Mouse (Mus musculus) gastrocnemius, adult 8-10 months (tissue): ENCODE results near the gene Zbtb40. TPM values are rescaled to one million over a fixed set of nuclear protein-coding genes. Genes with fewer than 3 reads are reported as not detected.

Experiments used
- DNase-seq, 2 experiments: peaks; one replicate each; pipeline ENCODE4 v3.0.0; 2022; ENCODE audit warnings: low spot score in 2 of 2
- total RNA-seq, 4 experiments: library from RNA; stranded (reverse); gene quantifications; 2 replicates each; pipeline ENCODE4 v1.2.4; 2022

Zbtb40 gene
- total RNA-seq: 10 to 100 TPM in 1 of 4 experiments, 1 to 10 TPM in 3; 6.7 to 10.3 (median 8.5) TPM

DNA sequence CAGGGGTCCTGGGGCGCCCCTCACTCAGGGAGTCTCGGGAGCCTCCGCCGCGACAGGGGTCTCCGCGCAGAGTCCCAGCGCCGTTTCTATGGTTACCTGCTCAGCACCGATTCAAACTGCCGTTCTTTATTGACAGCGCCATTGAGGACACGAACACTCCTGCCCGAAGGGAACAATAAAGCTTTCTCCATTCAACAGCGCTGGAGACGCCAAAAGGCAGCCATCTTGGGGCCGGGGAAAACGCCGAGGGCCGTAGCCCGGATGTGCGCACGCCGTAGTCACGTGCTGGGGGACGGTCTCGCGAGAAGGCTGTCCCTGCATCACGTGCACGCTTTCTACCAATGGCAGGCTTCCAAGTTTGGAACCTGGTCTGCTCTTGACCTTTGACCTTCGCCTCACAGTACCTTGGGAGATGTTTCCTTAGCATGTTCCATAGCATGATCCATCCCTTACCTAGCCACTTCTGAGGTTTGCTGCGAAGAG lies at the start of gene Zbtb40:
Gene Zbtb40, minus strand, starts transcription at position 252 of the 483 bp plus-strand sequence.
- peak; percentile 85 to 92 for DNase-seq

DNA sequence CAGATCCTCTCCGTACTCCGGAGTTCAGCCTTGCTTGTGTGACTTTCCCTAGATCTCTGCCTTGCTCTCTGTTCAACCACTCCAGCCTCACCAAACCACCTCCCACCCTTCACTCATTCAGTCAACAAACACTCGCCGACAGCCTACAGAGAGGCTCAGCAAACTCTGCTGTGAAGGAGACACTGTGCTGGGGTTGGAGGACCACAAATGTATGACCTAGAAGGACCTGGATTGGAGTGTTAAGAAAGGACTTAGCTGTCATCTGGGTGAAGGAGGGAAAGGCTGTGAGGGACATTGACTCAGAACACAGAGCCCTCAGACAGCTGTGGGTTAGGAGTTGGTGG lies 49.4 kb upstream of the Zbtb40 start:
- no peak for DNase-seq

DNA sequence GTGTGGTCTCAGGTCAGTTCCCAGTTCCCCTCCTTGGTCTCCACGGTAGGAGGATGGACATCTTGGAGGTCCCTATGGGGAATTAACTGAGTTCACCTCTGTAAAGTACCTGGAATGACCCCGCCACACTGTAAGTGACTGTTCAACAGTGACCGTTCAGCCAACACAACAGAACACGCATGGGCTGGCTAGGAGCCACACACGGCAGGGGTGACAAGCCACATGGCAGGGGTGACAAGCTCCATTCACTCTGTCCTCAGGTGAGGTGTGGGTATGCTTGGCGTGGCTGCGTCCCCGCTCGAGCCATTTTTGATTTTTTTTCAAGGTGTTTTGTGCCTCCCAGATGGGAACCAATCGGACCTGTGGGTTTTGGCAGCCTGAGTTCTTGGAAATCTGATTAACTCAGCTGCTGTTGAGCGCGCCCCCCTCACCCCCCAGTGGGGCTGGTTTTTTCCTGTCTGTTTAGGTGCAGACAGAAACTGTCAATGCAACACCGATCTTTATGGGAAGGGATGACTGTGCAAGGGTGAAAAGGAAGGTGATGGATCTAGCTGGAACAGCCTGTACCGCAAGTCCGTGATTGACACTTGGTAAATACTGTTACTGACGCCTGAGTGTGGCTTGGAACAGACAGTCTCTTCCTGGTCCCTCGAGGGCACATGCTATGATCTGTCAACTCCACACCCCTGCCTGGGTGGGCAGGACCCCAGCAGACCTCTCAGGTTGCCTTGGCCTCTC lies 48.8 kb upstream of the Zbtb40 start:
- no peak for DNase-seq

DNA sequence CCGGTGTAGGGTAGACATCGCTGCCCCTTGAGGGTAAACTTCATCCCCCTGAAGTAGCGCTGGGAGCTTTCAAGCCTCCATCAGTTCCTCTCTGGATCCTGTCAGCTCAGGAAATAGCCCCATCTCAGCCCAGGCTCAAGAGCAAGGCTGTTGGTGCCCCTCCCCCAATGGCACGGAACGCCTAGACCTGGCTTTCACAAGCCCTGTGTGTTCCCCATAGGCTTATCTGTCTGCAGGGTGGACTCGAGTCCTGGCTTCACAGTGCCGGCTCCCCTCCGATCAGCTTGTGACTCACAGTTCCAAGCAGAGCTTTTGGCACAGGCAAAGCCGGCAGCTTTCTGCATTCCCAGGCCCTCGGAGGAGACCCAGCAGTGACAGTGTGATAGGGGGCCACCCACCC lies 47.8 kb upstream of the Zbtb40 start:
- DNase-seq: no peak

DNA sequence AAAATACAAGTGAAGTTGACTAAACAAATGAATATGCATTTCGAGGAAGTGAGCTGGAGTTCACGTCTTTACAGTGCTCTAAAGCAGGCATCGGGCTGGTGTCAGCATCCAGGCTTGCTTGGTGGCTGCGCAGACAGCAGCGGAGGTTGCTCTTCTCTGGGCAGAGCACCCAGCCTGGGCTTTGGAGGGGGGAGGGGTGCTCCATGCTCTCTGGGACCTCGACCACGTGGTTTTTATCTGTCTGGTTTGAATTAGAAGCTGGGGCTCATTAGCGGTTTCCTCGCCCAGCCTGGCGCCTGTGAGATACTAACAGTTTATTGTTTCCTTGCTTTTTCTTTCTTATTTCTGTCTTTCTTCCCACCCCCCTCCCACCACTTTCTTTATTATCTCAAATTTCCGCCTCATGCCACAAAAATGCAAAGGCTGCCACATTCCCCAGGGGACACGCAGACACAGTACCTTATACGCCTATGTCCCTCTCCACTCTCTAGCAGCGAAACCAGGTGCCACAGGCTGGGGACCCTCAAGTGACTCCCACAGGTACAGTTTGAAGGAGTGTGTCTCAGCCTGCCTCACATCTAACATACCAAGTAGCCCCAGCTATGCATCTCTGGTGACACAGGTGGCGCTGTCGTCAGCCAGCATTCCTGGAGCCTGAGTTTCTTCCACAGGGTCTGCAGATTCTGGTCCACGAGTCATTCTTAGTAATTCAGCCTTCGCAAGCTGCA lies 36.6 kb upstream of the Zbtb40 start:
- no peak for DNase-seq

GRCm38 (mm10) chr4:137082866-137083265 lies 34.3 kb upstream of the Zbtb40 start:
- no peak for DNase-seq

DNA sequence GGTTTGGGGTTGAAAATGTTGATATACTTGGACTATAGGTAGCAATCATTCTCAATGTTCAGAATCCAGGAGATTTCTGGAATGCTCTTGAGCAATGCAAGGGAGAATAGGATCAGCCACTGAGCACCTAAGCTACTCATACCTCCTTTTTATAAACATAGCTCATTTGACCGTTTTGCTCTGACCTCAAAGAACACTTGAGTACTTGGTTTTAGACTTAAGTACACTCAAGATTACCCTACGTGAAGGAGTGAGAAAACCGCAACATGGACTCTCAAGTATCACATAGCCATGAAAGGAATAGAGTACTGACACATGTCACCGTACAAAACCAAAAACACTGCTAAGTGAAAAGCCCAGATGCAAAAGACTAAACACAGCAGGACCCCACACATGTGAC lies 32.8 kb upstream of the Zbtb40 start:
- DNase-seq: no peak

DNA sequence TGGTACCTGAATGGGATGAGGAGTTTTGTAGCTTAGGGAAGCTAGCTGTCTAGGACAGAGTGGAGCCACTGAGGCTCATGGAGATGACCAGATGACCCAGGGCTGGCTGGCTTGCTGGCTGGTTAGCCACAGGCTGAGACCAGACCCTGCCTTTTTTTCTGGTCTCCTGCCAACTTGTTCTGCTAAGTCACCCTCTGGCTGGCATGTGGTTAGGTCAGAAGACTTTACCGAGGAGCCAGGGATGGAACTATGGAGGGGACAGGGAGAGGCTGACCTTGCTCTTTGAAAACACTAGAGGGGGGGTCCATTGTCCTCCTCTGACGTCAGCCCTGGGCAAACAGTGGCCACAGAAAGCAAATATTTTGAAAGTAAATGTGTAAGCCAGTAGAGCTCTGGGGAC lies 28.6 kb upstream of the Zbtb40 start:
- no peak for DNase-seq

DNA sequence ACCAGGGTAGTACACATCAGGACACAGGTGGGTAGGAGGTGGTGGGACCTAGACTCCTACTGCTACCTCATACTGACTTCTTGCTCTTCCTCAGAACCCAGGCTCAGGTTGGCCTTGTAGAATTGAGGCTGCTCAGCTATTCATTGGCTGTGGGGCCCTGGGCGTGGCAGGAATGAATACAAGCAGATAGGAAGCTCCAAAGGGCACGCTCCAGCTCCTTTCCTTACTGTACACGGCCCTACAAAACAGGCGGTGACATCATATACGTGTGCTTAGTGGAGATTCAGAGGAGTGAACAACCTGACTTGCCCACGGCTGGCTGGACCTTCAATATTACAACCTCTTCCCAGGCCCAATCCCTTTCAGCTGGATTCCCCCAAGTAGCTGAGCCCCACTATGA lies 22.6 kb upstream of the Zbtb40 start:
- DNase-seq: no peak

- DNase-seq: no peak
Measured at GRCm38 (mm10) chr4:137068491-137068890, 19.9 kb upstream of the Zbtb40 start.

- DNase-seq: no peak
Measured at GRCm38 (mm10) chr4:137065846-137066245, 17.2 kb upstream of the Zbtb40 start.

- DNase-seq: no peak
Measured at GRCm38 (mm10) chr4:137054932-137055331, 6.3 kb upstream of the Zbtb40 start.

DNA sequence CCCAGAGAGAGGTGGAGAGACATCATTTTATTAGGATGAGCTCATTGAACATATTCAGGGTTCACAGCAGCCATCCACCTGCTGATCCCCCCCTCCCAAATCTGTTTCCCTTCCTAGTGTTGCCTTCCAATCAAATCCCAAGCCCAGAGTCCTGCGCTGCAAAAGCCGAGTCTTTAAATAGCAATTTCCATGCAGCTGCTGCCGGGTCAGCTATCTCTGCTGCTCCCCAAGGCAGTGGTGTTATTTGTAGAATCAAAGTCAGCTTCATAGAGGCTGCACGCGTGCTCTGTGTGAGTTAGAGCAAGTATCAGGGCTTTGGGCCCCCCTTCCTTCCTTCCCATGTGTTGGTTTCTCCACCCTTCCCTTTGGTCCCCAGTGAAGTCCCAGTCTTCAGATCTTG lies 5.2 kb upstream of the Zbtb40 start:
- DNase-seq: no peak

GRCm38 (mm10) chr4:137047840-137048549 lies 606 bp downstream of the Zbtb40 start:
- peak in 1 of 2 experiments; percentile 6 for DNase-seq

GRCm38 (mm10) chr4:137046110-137046509 lies 2.5 kb downstream of the Zbtb40 start:
- no peak for DNase-seq

DNA sequence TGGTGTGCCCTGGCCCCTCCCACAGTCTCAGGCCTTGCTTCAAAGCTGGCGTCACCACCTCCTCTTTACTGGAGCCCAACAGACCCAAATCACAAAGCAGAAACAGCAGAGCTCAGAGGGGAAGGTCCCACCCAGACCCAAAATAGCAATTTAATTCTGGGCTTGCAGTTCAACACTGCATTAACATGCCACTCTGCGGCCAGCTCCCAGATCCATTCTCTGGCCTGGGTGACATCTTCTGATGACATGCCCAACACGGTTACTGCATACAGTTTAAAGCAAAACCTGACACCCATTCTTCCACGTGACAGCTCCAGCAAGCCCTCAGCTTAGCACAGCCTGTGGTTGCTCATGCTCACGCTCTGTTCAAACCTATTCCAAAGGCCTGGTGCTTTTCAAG lies 4.1 kb downstream of the Zbtb40 start:
- no peak for DNase-seq

DNA sequence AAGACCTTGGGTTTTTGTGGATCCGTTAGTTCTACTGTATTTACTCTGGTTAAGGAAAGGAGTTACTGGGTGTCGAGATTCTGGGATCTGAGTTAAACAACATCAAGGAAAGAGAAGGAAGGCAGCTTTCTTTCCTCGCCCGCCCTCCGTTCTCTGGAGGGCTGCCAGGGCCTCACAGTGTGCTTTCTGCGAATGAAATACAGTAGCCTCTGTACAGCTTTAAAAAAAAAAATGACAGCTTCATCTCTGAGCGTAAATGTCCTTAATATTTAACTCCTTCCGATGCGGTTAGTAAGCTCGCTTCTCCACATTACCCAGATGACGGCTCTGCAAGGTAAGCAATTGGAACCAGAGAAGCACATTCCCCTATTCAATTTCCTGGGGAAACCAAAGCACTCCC lies 4.8 kb downstream of the Zbtb40 start:
- DNase-seq: no peak

- DNase-seq: no peak
Measured at GRCm38 (mm10) chr4:137042039-137042438, 6.6 kb downstream of the Zbtb40 start.

DNA sequence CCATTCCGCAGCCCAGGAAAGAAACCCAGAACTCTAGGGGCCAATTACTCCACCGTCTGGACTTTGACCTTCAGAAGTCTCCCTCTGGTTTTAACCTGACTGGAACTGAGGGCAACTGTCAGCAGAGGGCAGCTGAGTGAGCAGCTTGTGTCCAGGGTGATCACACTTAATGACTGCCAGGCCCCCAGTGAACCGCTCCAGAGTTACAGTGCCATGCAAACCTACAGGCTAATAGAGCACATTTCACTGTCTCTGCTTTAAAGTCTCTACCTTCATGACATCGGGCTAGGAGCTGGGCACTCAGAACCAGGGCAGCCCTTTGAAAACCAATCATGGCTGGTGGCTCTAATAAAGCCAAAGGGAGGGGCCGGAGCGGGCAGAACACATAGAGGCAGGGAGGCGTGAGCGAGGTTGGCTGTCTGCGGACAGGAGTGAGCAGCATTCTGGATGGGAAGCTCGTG lies 7.4 kb downstream of the Zbtb40 start:
- no peak for DNase-seq

GRCm38 (mm10) chr4:137039441-137039840 lies 9.2 kb downstream of the Zbtb40 start:
- no peak for DNase-seq

- DNase-seq: no peak
Measured at GRCm38 (mm10) chr4:137038501-137038900, 10.1 kb downstream of the Zbtb40 start.

DNA sequence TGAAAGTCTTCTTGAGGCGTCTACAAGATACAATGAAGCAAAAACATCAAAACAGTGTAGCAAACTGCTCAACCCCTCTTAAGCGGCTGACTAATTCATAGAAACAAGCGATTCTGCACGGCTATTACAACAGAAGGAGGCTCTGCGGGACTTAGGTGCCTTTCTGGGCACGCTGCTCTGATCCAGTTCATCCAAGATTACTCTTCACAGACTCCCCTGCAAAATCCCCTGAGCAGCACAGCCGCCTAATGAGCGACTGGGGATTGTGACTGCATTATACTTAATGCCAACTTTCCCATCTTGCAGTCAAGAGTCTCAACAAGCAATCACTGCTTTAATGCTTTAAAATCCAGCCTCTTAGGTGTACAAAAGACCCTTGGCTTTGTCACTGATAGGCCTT lies 10.5 kb downstream of the Zbtb40 start:
- no peak for DNase-seq
